Mouse (Mus musculus) activated CD4-positive, CD25-positive, alpha-beta regulatory T cell, adult 4 months (primary cell): Measurements from ENCODE around the gene Styxl1. TPM values are rescaled to one million over a fixed set of nuclear protein-coding genes. Genes with fewer than 3 reads are reported as not detected.

Source experiments
- polyA plus RNA-seq, 2 experiments: library from polyadenylated mRNA; unstranded; fragments of 100-300 nt; shearing (Covaris generic); gene quantifications; one replicate each; pipeline ENCODE4 v1.2.1; 2017

Gene Styxl1
- polyA plus RNA-seq, 2 experiments from 2014 or later, result 0.95 TPM; not detected in 1

Other genes with a start within 250 kb of the Styxl1 start
- gene Hip1, start 233.3 kb downstream of the Styxl1 start, polyA plus RNA-seq, result 1 to 10 TPM; 8.6 to 8.7 TPM
- gene Ccl26, start 214.8 kb downstream of the Styxl1 start, polyA plus RNA-seq, result not detected
- gene Ccl24, start 205.3 kb downstream of the Styxl1 start, polyA plus RNA-seq, result not detected
- 10 to 100 TPM; 17.1 to 21.6 TPM for gene Rhbdd2, start 145.8 kb downstream of the Styxl1 start, polyA plus RNA-seq
- gene Por, start 108.4 kb downstream of the Styxl1 start, polyA plus RNA-seq, result 10 to 100 TPM; 15.7 to 21.9 TPM
- 10 to 100 TPM; 41.4 to 47.0 TPM for gene Tmem120a, start 33.9 kb downstream of the Styxl1 start, polyA plus RNA-seq
- gene Mdh2, start 95 bp upstream of the Styxl1 start, polyA plus RNA-seq, result 100 to 1,000 TPM; 625 to 710 TPM
- gene Srrm3, start 28.5 kb upstream of the Styxl1 start, polyA plus RNA-seq, result not detected
- not detected for gene Hspb1, start 109.5 kb upstream of the Styxl1 start, polyA plus RNA-seq
- gene Ywhag, start 156.2 kb upstream of the Styxl1 start, polyA plus RNA-seq, result 10 to 100 TPM; 34.1 to 56.7 TPM
- 1 to 10 TPM; 1.7 to 2.4 TPM for gene Ssc4d, start 196.1 kb upstream of the Styxl1 start, polyA plus RNA-seq
- not detected for gene Zp3, start 201.7 kb upstream of the Styxl1 start, polyA plus RNA-seq
- 10 to 100 TPM; 10.6 to 13.8 TPM for gene Dtx2, start 216.4 kb upstream of the Styxl1 start, polyA plus RNA-seq